Mouse (Mus musculus) testis, adult 2 months (tissue): ENCODE data around the gene Rtel1.

Experiments used
- CTCF ChIP-seq: fragments of 200-500 bp; IDR thresholded peaks from 2 replicates; pipeline ENCODE4 v1.5.1; 2012; ENCODE audit warnings: low read depth, mild to moderate bottlenecking, inconsistent platforms, low read length, moderate library complexity; ENCODE audit not compliant: control insufficient read depth, insufficient read depth, insufficient replicate concordance
- POLR2A ChIP-seq: fragments of 200-500 bp; IDR thresholded peaks from 2 replicates; pipeline ENCODE4 v1.6.1; 2012; ENCODE audit warnings: low read depth, mild to moderate bottlenecking, inconsistent platforms, low read length, moderate library complexity; ENCODE audit not compliant: control insufficient read depth

GRCm38 (mm10) chr2:181279968-181280367 is 39.6 kb upstream of the Rtel1 start:
- TF ChIP-seq CTCF (no peak), POLR2A (no peak)
